Mouse (Mus musculus) adrenal gland, adult 18-20 months (tissue): ENCODE data around the gene 1700003E16Rik. TPM values are rescaled to one million over a fixed set of nuclear protein-coding genes. Genes with fewer than 3 reads are reported as not detected.
A peak's percentile ranks its signal among the peaks of the same experiment; 100 is the strongest.

ENCODE experiments used
- DNase-seq, 2 experiments: peaks; one replicate each; pipeline ENCODE4 v3.0.0; 2021 to 2022; ENCODE audit warnings: low spot score in 2 of 2
- long read RNA-seq, 2 experiments: library from polyadenylated mRNA; stranded (forward); transcript quantifications; one replicate each; pipeline ENCODE4 v2.0.0; 2021
- total RNA-seq, 2 experiments: library from RNA; stranded (reverse); gene quantifications; 1 replicate in 1 of 2; 2 replicates in 1 of 2; pipeline ENCODE4 v1.2.3; 2021

The 1700003E16Rik gene
- total RNA-seq = 1 to 10 TPM; 1.1 to 1.4 TPM
- long read RNA-seq, experiment 1, partial matches to known transcripts = 0 of 1 reads
- long read RNA-seq, experiment 1, other reads (novel, unspliced or antisense) = 1 of 1 reads
- long read RNA-seq, experiment 2, partial matches to known transcripts = 0 of 1 reads
- long read RNA-seq, experiment 2, other reads (novel, unspliced or antisense) = 0 of 1 reads

DNA sequence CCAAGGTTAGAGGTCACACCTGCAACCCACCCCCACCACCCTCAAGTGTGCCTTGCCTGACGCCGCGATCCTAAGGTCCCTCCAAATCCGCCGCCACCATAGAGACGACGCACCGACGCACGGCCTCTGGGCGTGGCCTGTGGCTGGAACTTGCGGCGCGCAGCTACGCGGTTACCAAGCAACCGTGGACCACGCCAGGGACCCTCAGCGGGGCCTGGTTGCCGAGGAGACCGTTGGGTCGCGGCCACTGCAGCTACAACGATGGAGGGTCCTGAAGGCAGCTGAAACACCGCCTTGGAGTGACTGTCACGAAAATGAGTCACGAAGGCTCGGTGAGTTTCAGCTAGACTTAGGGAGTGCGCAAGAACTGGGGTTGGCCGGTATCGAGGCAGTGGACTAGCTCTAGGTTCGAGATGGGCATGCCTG, at the start of gene 1700003E16Rik, which contains the start of gene Wdr54:
Gene 1700003E16Rik (plus strand): TSS at position 146 of the 426 bp plus-strand sequence.
Gene Wdr54 (minus strand): TSS at position 139 of the 426 bp plus-strand sequence.
- peak; percentile 48 to 54 for DNase-seq

- peak; percentile 79 to 80 for DNase-seq
Measured at GRCm38 (mm10) chr6:83107566-83108400, 48.4 kb upstream of the 1700003E16Rik start.

GRCm38 (mm10) chr6:83108762-83109668, 47.2 kb upstream of the 1700003E16Rik start, which contains the start of gene Mrpl53:
Gene Mrpl53, plus strand, starts transcription at chr6:83109040.
- DNase-seq = peak; percentile 81 to 83

DNA sequence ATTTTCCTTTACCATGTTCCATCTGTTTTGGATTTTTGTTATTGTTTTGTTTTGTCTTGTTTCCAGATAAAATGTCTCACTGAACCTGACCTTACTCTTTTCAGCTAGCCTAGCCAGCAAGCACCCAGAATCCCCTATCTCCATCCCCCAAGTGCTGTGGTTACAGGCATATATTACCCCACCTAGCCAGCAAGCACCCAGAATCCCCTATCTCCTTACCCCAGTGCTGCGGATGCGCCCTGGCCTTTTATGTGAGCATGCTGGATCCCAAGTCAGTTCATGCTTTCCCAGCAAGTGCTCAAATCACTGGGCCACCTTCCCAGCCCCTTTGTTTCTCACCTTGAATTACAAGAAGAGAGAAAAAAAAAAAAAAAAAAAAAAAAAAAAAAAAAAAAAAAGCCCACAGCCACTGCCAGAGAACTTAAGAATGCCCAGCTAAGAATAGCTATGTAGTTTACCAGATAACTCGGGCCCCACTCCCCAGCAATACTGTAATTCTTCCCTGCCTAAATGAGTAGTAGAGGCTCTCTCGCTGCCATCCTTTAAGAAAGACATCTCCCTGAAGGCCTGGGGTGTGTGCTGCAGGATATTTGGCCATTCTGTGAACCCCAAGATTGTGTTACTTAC, 44.6 kb upstream of the 1700003E16Rik start:
- no peak for DNase-seq

DNA sequence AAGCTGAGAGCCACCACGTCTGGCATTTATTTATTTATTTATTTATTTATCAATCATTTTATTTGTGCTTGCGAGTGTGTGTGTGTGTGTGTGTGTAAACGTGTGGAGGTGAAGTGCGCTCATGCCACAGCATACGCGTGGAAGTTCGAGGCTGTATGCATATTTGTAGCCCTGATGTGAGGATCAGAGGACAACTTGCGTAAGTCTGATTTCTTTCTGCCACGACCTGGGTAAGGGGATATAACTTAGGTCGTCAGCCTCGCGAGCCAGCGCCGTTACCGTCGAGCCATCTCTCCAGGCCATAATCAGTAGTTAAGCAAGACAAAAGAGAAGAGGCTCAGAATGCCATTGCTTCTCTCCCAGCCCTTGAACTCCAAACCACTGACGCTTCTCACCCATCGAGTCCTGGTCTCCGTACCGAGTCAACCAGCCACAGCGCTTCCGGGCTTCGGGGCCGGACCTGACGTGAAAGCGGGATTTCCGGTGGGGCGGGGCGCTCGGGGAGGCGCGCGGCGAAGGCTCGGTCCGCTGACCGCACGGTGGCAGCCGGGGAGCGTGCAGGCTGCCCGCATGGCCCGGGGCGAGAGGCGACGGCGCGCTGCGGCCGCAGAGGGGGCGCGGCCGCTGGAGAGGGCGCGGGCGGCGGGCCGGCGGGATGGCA, 41.1 kb upstream of the 1700003E16Rik start, which contains the start of gene Mogs:
Gene Mogs (plus strand): TSS at position 486 of the 661 bp plus-strand sequence.
- DNase-seq = peak; percentile 94 to 96

- no peak for DNase-seq
Measured at GRCm38 (mm10) chr6:83115682-83116372, 40.4 kb upstream of the 1700003E16Rik start.

DNA sequence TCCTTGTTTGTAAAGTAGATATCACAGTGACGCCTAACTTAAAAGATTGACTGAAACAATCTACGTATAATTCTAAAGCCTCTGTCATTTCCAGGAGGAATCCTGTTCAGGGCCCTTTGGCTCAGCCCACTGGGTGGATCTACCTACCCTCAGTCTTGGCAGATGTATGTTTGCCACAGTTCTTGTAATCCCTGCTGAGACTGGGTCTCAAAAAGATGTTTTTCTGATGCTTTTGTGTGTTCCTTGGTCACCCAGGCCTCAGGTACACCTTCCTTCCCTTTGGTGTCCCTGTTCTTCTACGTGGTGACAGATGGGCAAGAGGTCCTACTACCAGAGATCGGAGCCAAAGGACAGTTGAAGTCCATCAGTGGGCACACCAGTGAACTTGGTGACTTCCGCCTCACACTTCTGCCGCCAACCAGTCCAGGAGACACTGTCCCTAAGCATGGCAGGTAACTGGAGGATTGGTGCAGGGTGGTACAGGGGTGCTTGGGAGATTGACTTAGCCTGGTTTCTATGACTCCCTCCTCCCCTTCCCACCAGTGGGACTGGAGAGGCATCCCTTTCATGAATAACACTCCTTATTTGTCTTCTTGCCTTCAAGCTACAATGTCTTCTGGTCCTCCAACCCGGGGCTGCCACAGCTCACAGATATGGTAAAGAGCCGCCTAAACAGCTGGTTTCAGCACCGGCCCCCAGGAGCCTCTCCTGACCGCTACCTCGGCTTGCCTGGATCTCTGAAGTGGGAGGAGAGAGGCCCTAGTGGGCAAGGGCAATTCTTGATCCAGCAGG, 39.6 kb upstream of the 1700003E16Rik start:
- no peak for DNase-seq

GRCm38 (mm10) chr6:83117165-83117438, 39.1 kb upstream of the 1700003E16Rik start:
- no peak for DNase-seq

DNA sequence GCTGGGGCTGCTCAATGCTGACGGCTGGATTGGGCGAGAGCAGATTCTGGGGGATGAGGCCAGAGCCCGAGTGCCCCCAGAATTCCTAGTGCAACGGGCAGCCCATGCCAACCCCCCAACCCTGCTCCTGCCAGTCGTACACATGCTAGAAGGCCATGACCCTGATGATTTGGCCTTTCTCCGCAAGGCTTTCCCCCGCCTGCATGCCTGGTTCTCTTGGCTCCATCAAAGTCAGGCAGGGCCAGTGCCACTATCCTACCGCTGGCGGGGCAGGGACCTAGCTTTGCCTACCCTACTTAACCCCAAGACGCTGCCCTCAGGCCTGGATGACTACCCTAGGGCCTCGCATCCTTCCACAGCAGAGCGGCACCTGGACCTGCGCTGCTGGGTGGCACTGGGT, 38.6 kb upstream of the 1700003E16Rik start:
- no peak for DNase-seq

GRCm38 (mm10) chr6:83118369-83118768, 37.8 kb upstream of the 1700003E16Rik start:
- no peak for DNase-seq

- DNase-seq = no peak
Measured at GRCm38 (mm10) chr6:83118825-83119733, 37.1 kb upstream of the 1700003E16Rik start.

- DNase-seq = peak in 1 of 2 experiments; percentile 29
Measured at GRCm38 (mm10) chr6:83119734-83120051, 36.5 kb upstream of the 1700003E16Rik start.

DNA sequence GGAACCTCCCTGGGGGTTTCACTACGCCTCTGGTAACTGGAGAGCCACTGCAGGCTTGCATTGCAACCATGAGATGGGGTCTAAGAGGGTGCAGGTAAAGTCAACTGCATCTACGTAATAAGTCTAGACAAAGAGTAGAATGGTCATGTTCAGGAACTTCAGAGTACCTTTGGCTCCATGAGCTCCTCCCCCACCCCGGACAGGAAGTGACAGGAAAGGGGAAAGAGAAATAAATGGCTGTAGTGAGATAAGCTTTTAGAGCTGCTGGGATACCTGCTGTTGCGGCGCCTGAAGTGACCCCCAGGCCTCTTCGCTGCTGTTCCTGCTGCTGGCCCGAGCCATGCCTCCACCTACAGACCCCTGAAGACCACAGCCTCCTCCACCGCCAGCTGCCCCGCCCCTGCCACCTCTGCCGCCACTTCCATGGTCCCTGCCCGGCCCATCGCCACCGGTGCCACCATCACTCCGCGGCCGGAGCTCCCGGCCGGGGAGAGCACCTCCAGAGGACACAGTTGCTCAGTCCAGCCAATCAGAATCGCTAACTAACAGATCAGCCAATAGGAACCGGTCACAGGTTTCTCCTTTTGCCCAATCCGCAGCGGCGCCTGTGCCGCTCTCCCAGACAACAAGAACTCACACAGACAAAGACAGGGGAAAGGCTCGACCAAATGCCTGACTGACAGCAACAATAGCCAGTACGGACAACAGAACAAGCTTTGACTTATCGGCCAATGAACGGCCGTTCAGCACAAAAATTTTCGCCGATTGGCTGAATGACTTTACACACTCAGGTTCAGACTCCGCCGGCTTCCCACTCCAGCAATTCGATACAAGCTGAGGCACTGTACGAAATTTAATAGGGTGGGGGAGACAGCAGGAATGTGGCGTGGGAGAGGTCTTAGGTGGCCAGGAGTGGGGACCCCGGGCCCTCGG, 35.0 kb upstream of the 1700003E16Rik start, which contains the start of gene Wbp1:
Gene Wbp1 (minus strand): TSS at position 630 of the 933 bp plus-strand sequence.
- DNase-seq = peak; percentile 77 to 85

DNA sequence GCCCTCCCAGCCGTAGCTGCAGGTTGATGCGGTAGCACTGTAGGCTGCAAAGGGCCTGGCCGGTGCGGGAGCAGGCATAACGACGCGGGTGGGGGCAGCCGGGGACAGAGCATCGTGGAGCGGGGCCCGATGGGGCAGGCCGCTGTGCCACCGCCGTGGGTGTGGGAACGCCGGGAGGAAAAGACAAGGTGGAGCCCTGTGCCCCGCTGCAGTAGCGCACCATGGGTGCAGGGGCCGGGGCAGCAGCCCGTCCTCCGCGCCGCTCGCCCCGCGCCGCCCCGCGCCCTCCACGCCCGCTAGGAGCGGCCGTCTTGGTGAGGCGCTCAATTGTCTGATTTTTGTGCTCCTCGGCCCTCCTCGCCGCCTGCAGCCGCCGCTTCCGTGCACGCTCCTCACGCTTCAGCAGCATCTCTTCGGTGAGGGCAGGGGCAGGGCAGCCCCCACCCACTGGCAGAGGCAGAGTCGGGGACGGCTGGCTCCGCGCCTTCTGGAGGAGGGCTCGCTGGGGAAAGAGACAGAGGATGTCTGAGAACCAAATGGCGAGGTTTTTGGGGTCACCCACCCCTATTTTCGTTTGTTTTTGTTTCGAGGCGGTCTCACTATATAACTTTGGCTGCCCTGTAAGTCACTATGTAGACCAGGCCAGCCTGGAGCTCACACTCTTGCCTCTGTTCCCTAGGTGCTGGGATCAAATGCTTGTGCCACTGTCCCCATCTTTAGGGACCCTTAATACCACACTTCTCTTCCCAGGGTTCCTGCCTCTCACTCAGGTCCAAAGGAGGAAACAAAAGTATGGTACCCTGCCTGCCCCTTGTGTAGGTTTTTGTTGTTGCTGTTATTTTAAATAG, 34.1 kb upstream of the 1700003E16Rik start:
- peak in 1 of 2 experiments; percentile 54 for DNase-seq

DNA sequence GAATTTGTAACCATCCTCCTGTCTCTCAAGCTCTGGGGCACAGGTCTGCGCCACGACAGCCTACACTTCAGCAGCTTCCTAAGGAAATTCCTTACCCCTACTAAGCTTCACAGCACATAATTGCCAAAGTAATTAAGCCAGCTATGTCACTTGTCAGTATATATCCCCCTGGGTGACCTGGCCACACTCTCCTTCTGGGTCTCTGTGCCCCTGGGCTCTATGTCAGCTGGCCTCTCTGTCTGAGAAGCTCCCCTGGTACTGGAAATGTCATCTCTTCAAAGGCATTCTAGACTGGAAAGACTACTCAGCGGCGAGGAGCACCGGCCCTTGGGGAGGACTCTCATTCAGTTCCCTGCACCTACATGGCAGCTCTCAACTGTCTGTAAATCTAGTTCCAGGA, 33.2 kb upstream of the 1700003E16Rik start:
- no peak for DNase-seq

GRCm38 (mm10) chr6:83124851-83125312, 31.3 kb upstream of the 1700003E16Rik start:
- DNase-seq = peak; percentile 81 to 88
